Mouse (Mus musculus) hindbrain, postnatal 0 days (tissue): ENCODE measurements around the gene Mief2. TPM values are rescaled to one million over a fixed set of nuclear protein-coding genes. Genes with fewer than 3 reads are reported as not detected.

Experiments
- ATAC-seq: fragments of 200-750 bp; cut with Nextera tagmentation; 2 replicates; pipeline ENCODE4 v1.8.0; 2017; ENCODE audit warnings: mild to moderate bottlenecking, moderate TSS enrichment, moderate library complexity
- DNase-seq: peaks from one replicate; pipeline ENCODE4 v3.0.0-alpha.2; 2015; ENCODE audit warnings: low spot score
- H3K27ac ChIP-seq: fragments of 300-500 bp; sonication (generic); 2 replicates; pipeline ENCODE4 v1.5.1; 2014; ENCODE audit warnings: mild to moderate bottlenecking
- H3K27me3 ChIP-seq: fragments of 300-500 bp; sonication (generic); 2 replicates; pipeline ENCODE4 v1.6.1; 2014; ENCODE audit warnings: low read length, mixed read lengths; ENCODE audit not compliant: insufficient read depth
- H3K36me3 ChIP-seq: fragments of 300-500 bp; sonication (generic); 2 replicates; pipeline ENCODE4 v1.6.1; 2014; ENCODE audit warnings: low read length, mixed read lengths; ENCODE audit not compliant: insufficient read depth
- H3K4me1 ChIP-seq: fragments of 300-500 bp; sonication (generic); 2 replicates; pipeline ENCODE4 v1.6.1; 2014; ENCODE audit warnings: antibody characterized with exemption, low read length, mixed read lengths; ENCODE audit not compliant: insufficient read depth
- H3K4me2 ChIP-seq: fragments of 300-500 bp; sonication (generic); 2 replicates; pipeline ENCODE4 v1.6.1; 2014; ENCODE audit warnings: low read depth, mild to moderate bottlenecking, low read length, moderate library complexity, mixed read lengths
- H3K4me3 ChIP-seq: fragments of 300-500 bp; sonication (generic); 2 replicates; pipeline ENCODE4 v1.5.1; 2014; ENCODE audit warnings: low read length
- H3K9ac ChIP-seq: fragments of 300-500 bp; sonication (generic); replicated peaks from 2 replicates; pipeline ENCODE4 v1.6.1; 2014; ENCODE audit warnings: mild to moderate bottlenecking, low read length, moderate library complexity, mixed read lengths
- H3K9me3 ChIP-seq: fragments of 300-500 bp; sonication (generic); 2 replicates; pipeline ENCODE4 v1.6.1; 2016; ENCODE audit warnings: low read length, mixed read lengths
- CTCF ChIP-seq: IDR thresholded peaks from 2 replicates; pipeline ENCODE4 v1.5.1; 2016; ENCODE audit warnings: antibody characterized with exemption, control low read depth, low read depth
- WGBS: fragments of 180-500 bp; shearing (Covaris S2); extraction: QIAGEN DNeasy Blood & Tissue Kit; methylation state at CpG from one replicate; pipeline ENCODE4 v1.1.7; 2014; 5-methylcytosine and 5-hydroxymethylcytosine counted together
- polyA plus RNA-seq: library from polyadenylated mRNA; unstranded; fragments of >200 nt; fragmentation: Nextera tagmentation; extraction: Ambion mirVana; gene quantifications from 2 replicates; pipeline ENCODE4 v1.2.1, GENCODE M21; 2015
- total RNA-seq: library from RNA; depleted of rRNA; stranded (reverse); fragments of >200 nt; gene quantifications from 2 replicates; pipeline ENCODE4 v1.2.3, GENCODE M21; 2014

Mief2 gene
- total and polyA plus RNA-seq, 2 experiments from 2014 or later = 26.0 to 40.6 TPM

GRCm38 (mm10) chr11:60766969-60767368, 38.8 kb downstream of the Mief2 start:
- Histone ChIP-seq H3K4me1 (no peaks in the 10 kb centered on the region), H3K9me3 (no peaks in the 10 kb centered on the region), H3K4me2 (no peak overlapping the region), H3K4me3 (no peak overlapping the region), H3K9ac (no peak overlapping the region), H3K36me3 (no peaks in the 10 kb centered on the region), H3K27me3 (no peaks in the 10 kb centered on the region), H3K27ac (no peak overlapping the region)
- no peak for ATAC-seq
- WGBS = 90% methylated on average over 4 of the region's 4 CpGs
- DNase-seq = no peak
- TF ChIP-seq CTCF = peak; percentile 35

DNA sequence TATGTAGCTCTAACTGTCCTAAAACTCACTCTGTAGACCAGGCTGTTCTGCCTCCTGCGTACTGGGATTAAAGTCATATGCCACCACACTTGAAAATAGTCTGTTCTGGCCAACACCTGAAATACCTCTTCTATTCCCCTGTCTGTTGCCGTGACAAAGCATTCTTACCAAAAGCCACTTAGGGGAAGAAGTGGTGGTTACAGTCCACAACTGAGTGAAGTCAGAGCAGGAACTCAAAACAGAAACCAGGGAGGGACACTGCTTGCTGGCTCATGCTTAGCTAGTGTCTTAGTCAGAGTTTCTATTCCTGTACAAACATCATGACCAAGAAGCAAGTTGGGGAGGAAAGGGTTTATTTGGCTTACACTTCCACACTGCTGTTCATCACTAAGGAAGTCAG, 41.1 kb downstream of the Mief2 start:
- WGBS = 95% methylated on average over 2 of the region's 2 CpGs
- no peak overlapping the region for H3K27ac ChIP-seq
- no peak for TF ChIP-seq CTCF
- no peaks in the 10 kb centered on the region for H3K27me3 ChIP-seq
- no peaks in the 10 kb centered on the region for H3K4me1 ChIP-seq
- no peak for DNase-seq
- H3K4me3 ChIP-seq = no peak overlapping the region
- no peak overlapping the region for H3K9ac ChIP-seq
- H3K4me2 ChIP-seq = no peak overlapping the region
- no peaks in the 10 kb centered on the region for H3K9me3 ChIP-seq
- ATAC-seq = no peak
- no peaks in the 10 kb centered on the region for H3K36me3 ChIP-seq

- H3K27ac ChIP-seq = no peak overlapping the region
- 77% methylated on average over 3 of the region's 3 CpGs for WGBS
- TF ChIP-seq CTCF = no peak
- H3K9ac ChIP-seq = no peak overlapping the region
- peaks cover 6% of the 10 kb centered on the region; the same call in 1 of the 2 replicates for H3K4me1 ChIP-seq
- ATAC-seq (no peak), DNase-seq (no peak)
- no peaks in the 10 kb centered on the region for H3K9me3 ChIP-seq
- H3K27me3 ChIP-seq = no peaks in the 10 kb centered on the region
- no peaks in the 10 kb centered on the region for H3K36me3 ChIP-seq
- H3K4me3 ChIP-seq = no peak overlapping the region
- no peak overlapping the region for H3K4me2 ChIP-seq
Measured at GRCm38 (mm10) chr11:60770776-60771175, 42.6 kb downstream of the Mief2 start.

GRCm38 (mm10) chr11:60772161-60772560, 44.0 kb downstream of the Mief2 start:
- no peak for ATAC-seq
- Histone ChIP-seq H3K27ac (no peak overlapping the region), H3K9ac (no peak overlapping the region), H3K4me1 (peaks cover 13% of the 10 kb centered on the region), H3K36me3 (no peaks in the 10 kb centered on the region), H3K9me3 (no peaks in the 10 kb centered on the region), H3K4me2 (no peak overlapping the region), H3K4me3 (no peak overlapping the region), H3K27me3 (no peaks in the 10 kb centered on the region)
- WGBS = 80% methylated on average over 4 of the region's 4 CpGs
- no peak for DNase-seq
- TF ChIP-seq CTCF = no peak

DNA sequence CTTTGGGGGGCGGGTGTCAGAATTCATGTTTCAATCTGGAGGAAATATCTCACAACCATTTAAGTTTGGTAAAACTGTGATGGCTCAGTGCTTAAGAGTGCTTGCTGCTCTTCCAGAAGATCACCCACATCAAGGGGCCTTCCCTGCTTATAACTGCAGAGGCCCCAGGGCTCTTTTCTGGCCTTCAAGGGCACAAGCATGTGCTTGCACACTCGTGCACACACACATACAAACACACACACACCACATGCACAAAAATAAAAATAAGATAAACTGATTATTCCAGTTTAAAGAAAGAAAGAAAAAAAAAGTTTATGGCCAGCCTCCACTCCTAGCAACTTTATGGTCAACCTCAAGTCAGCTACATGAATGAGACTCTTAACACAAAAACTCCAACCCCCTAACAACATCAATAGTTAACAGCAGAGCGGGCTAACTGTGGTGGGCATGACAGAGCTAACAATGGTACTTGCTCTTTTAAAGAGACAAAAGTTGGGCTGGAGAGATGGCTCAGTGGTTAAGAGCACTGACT, 46.0 kb downstream of the Mief2 start:
- WGBS = 92% methylated on average over 3 of the region's 3 CpGs
- Histone ChIP-seq H3K4me1 (peaks cover 26% of the 10 kb centered on the region), H3K27ac (no peak overlapping the region), H3K9ac (no peak overlapping the region), H3K4me2 (no peak overlapping the region), H3K9me3 (no peaks in the 10 kb centered on the region), H3K36me3 (no peaks in the 10 kb centered on the region), H3K4me3 (no peak overlapping the region), H3K27me3 (no peaks in the 10 kb centered on the region)
- DNase-seq (no peak), ATAC-seq (no peak)
- TF ChIP-seq CTCF = no peak

DNA sequence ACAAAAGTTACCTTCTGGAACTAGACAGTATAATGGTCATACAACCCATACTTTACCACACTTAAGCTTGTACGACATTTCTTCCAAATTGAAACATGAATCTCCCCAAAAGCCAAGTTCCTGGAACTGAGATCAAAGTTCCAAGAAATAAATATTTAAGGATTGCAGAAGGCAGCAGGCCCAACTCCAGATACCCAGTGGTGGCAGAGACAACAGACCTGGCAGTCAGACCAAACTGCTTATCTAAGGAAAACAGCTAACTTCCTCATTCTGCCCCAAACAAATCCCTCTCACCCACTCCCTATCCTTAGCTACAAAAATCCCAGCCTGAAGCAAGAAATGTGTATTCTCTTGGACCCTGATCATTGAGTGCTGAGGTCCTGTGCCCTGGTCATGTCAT, 46.6 kb downstream of the Mief2 start:
- no peaks in the 10 kb centered on the region for H3K9me3 ChIP-seq
- no peak overlapping the region for H3K9ac ChIP-seq
- no peaks in the 10 kb centered on the region for H3K36me3 ChIP-seq
- H3K4me3 ChIP-seq = no peak overlapping the region
- no peak for TF ChIP-seq CTCF
- WGBS = 69% methylated on average over 1 of the region's 1 CpGs
- no peak for DNase-seq
- no peak for ATAC-seq
- H3K4me1 ChIP-seq = peaks cover 33% of the 10 kb centered on the region
- no peaks in the 10 kb centered on the region for H3K27me3 ChIP-seq
- no peak overlapping the region for H3K4me2 ChIP-seq
- H3K27ac ChIP-seq = no peak overlapping the region

GRCm38 (mm10) chr11:60775578-60775977, 47.4 kb downstream of the Mief2 start:
- Histone ChIP-seq H3K9me3 (no peaks in the 10 kb centered on the region), H3K9ac (peak overlapping the region; percentile 73; the same call in 1 of the 2 replicates), H3K36me3 (no peaks in the 10 kb centered on the region), H3K4me2 (peak overlapping the region; percentile 93), H3K27me3 (no peaks in the 10 kb centered on the region), H3K4me3 (peak overlapping the region; percentile 77; the same call in 1 of the 2 replicates), H3K4me1 (peaks cover 40% of the 10 kb centered on the region), H3K27ac (no peak overlapping the region)
- no peak for TF ChIP-seq CTCF
- ATAC-seq = no peak
- WGBS = 50% methylated on average over 6 of the region's 6 CpGs
- no peak for DNase-seq
